Mouse (Mus musculus) hindbrain, embryonic 13.5 days (tissue): ENCODE results near the gene Gm17455. TPM values are rescaled to one million over a fixed set of nuclear protein-coding genes. Genes with fewer than 3 reads are reported as not detected.
A peak's percentile ranks its signal among the peaks of the same experiment; 100 is the strongest.

Experiments used
- ATAC-seq: fragments of 200-750 bp; cut with Nextera tagmentation; 2 replicates; pipeline ENCODE4 v1.8.0; 2017; ENCODE audit warnings: moderate TSS enrichment; ENCODE audit not compliant: low FRiP score
- H3K27ac ChIP-seq: fragments of 300-500 bp; sonication (generic); 2 replicates; pipeline ENCODE4 v1.5.1; 2015; ENCODE audit warnings: inconsistent platforms, mild to moderate bottlenecking, moderate library complexity
- H3K27me3 ChIP-seq: fragments of 300-500 bp; sonication (generic); 2 replicates; pipeline ENCODE4 v1.6.1; 2015; ENCODE audit warnings: mild to moderate bottlenecking, inconsistent platforms
- H3K36me3 ChIP-seq: fragments of 300-500 bp; sonication (generic); 2 replicates; pipeline ENCODE4 v1.6.1; 2015; ENCODE audit warnings: mild to moderate bottlenecking, inconsistent platforms
- H3K4me1 ChIP-seq: fragments of 300-500 bp; sonication (generic); replicated peaks from 2 replicates; pipeline ENCODE4 v1.6.1; 2015; ENCODE audit warnings: inconsistent platforms
- H3K4me2 ChIP-seq: fragments of 300-500 bp; sonication (generic); 2 replicates; pipeline ENCODE4 v1.6.1; 2015; ENCODE audit warnings: inconsistent platforms, mild to moderate bottlenecking, moderate library complexity
- H3K4me3 ChIP-seq: fragments of 300-500 bp; sonication (generic); 2 replicates; pipeline ENCODE4 v1.5.1; 2015; ENCODE audit warnings: mild to moderate bottlenecking, inconsistent platforms
- H3K9ac ChIP-seq: fragments of 300-500 bp; sonication (generic); 2 replicates; pipeline ENCODE4 v1.6.1; 2015; ENCODE audit warnings: mild to moderate bottlenecking, inconsistent platforms
- H3K9me3 ChIP-seq: fragments of 300-500 bp; sonication (generic); 2 replicates; pipeline ENCODE4 v1.6.1; 2016; ENCODE audit warnings: inconsistent platforms
- WGBS: fragments of 180-500 bp; shearing (Covaris S2); methylation state at CpG from one replicate; pipeline ENCODE4 v1.1.7; 2015; 5-methylcytosine and 5-hydroxymethylcytosine counted together
- polyA plus RNA-seq: library from polyadenylated mRNA; unstranded; fragments of >200 nt; fragmentation: Nextera tagmentation; extraction: Ambion mirVana; gene quantifications from 2 replicates; pipeline ENCODE4 v1.2.1, GENCODE M21; 2015

Gene Gm17455
- polyA plus RNA-seq, 1 experiment from 2014 or later: 13.2 TPM

- ATAC-seq: no peak
- Histone ChIP-seq H3K9ac (peak overlapping the region; percentile 49; the same call in 1 of the 2 replicates), H3K4me3 (no peak overlapping the region), H3K4me1 (peaks cover 28% of the 10 kb centered on the region), H3K4me2 (peak overlapping the region; percentile 26), H3K27me3 (no peaks in the 10 kb centered on the region), H3K36me3 (no peaks in the 10 kb centered on the region), H3K27ac (peak overlapping the region; percentile 71), H3K9me3 (no peaks in the 10 kb centered on the region)
- 75% methylated on average over 11 of the region's 11 CpGs for WGBS
These were observed 1.2 kb downstream of the Gm17455 start for GRCm38 (mm10) chr10:60400507-60401295.

- Histone ChIP-seq H3K4me2 (no peak overlapping the region), H3K4me1 (peaks cover 10% of the 10 kb centered on the region; the same call in 1 of the 2 replicates), H3K4me3 (no peak overlapping the region), H3K27ac (peak overlapping the region; percentile 24; the same call in 1 of the 2 replicates), H3K9me3 (no peaks in the 10 kb centered on the region), H3K36me3 (no peaks in the 10 kb centered on the region), H3K27me3 (peaks cover 16% of the 10 kb centered on the region), H3K9ac (no peak overlapping the region)
- WGBS: 55% methylated on average over 7 of the region's 7 CpGs
- ATAC-seq: no peak
These were observed 6.1 kb downstream of the Gm17455 start for GRCm38 (mm10) chr10:60405460-60406177.

GRCm38 (mm10) chr10:60407831-60408230 is 8.3 kb downstream of the Gm17455 start:
- Histone ChIP-seq H3K4me3 (no peak overlapping the region), H3K4me1 (0 out of 2 replicates have a peak, but pooled peaks cover 9% of the 10 kb centered on the region), H3K36me3 (no peaks in the 10 kb centered on the region), H3K9ac (no peak overlapping the region), H3K27me3 (peaks cover 28% of the 10 kb centered on the region), H3K4me2 (no peak overlapping the region), H3K9me3 (no peaks in the 10 kb centered on the region), H3K27ac (no peak overlapping the region)
- ATAC-seq: peak; percentile 48; the same call in 1 of the 2 replicates
- WGBS: 7% methylated on average over 5 of the region's 5 CpGs

GRCm38 (mm10) chr10:60411794-60412193 is 12.3 kb downstream of the Gm17455 start:
- WGBS: 35% methylated on average over 5 of the region's 5 CpGs
- H3K9me3 ChIP-seq: no peaks in the 10 kb centered on the region
- ATAC-seq: no peak
- H3K27me3 ChIP-seq: peaks cover 35% of the 10 kb centered on the region
- H3K4me2 ChIP-seq: no peak overlapping the region
- no peak overlapping the region for H3K9ac ChIP-seq
- H3K36me3 ChIP-seq: no peaks in the 10 kb centered on the region
- no peak overlapping the region for H3K27ac ChIP-seq
- H3K4me3 ChIP-seq: no peak overlapping the region
- H3K4me1 ChIP-seq: peaks cover 6% of the 10 kb centered on the region; the same call in 1 of the 2 replicates

- Histone ChIP-seq H3K9ac (no peak overlapping the region), H3K27me3 (peaks cover 28% of the 10 kb centered on the region), H3K4me2 (no peak overlapping the region), H3K27ac (no peak overlapping the region), H3K4me1 (peaks cover 6% of the 10 kb centered on the region; the same call in 1 of the 2 replicates), H3K9me3 (no peaks in the 10 kb centered on the region), H3K36me3 (no peaks in the 10 kb centered on the region), H3K4me3 (no peak overlapping the region)
- WGBS: 85% methylated on average over 2 of the region's 2 CpGs
- no peak for ATAC-seq
These were observed 14.2 kb downstream of the Gm17455 start for GRCm38 (mm10) chr10:60413756-60414155.

- H3K4me3 ChIP-seq: no peak overlapping the region
- ATAC-seq: no peak
- H3K9ac ChIP-seq: no peak overlapping the region
- peaks cover 6% of the 10 kb centered on the region; the same call in 1 of the 2 replicates for H3K4me1 ChIP-seq
- H3K9me3 ChIP-seq: no peaks in the 10 kb centered on the region
- H3K4me2 ChIP-seq: no peak overlapping the region
- H3K36me3 ChIP-seq: no peaks in the 10 kb centered on the region
- H3K27me3 ChIP-seq: 0 out of 2 replicates have a peak, but pooled peaks cover 9% of the 10 kb centered on the region
- WGBS: 93% methylated on average over 2 of the region's 2 CpGs
- H3K27ac ChIP-seq: no peak overlapping the region
These were observed 17.5 kb downstream of the Gm17455 start for GRCm38 (mm10) chr10:60417041-60417440.

GRCm38 (mm10) chr10:60418137-60418536 is 18.6 kb downstream of the Gm17455 start:
- WGBS: 21% methylated on average over 3 of the region's 3 CpGs
- ATAC-seq: peak; percentile 23; the same call in 1 of the 2 replicates
- H3K4me2 ChIP-seq: no peak overlapping the region

GRCm38 (mm10) chr10:60419624-60420023 is 20.1 kb downstream of the Gm17455 start:
- Histone ChIP-seq H3K4me3 (no peak overlapping the region), H3K27me3 (0 out of 2 replicates have a peak, but pooled peaks cover 2% of the 10 kb centered on the region), H3K9ac (no peak overlapping the region), H3K36me3 (no peaks in the 10 kb centered on the region), H3K9me3 (no peaks in the 10 kb centered on the region), H3K27ac (no peak overlapping the region), H3K4me2 (no peak overlapping the region), H3K4me1 (peaks cover 6% of the 10 kb centered on the region; the same call in 1 of the 2 replicates)
- ATAC-seq: no peak
- WGBS: 25% methylated on average over 4 of the region's 4 CpGs

More at GRCm38 (mm10) chr10:60418137-60418536, 18.6 kb downstream of the Gm17455 start:
- H3K9me3 ChIP-seq: no peaks in the 10 kb centered on the region
- H3K27ac ChIP-seq: no peak overlapping the region
- H3K4me1 ChIP-seq: peaks cover 6% of the 10 kb centered on the region; the same call in 1 of the 2 replicates
- H3K36me3 ChIP-seq: no peaks in the 10 kb centered on the region
- 0 out of 2 replicates have a peak, but pooled peaks cover 9% of the 10 kb centered on the region for H3K27me3 ChIP-seq
- H3K4me3 ChIP-seq: no peak overlapping the region
- no peak overlapping the region for H3K9ac ChIP-seq

GRCm38 (mm10) chr10:60422756-60423155 is 23.2 kb downstream of the Gm17455 start:
- Histone ChIP-seq H3K4me2 (no peak overlapping the region), H3K9me3 (peaks cover 11% of the 10 kb centered on the region), H3K9ac (no peak overlapping the region), H3K4me3 (no peak overlapping the region), H3K4me1 (no peaks in the 10 kb centered on the region), H3K27ac (no peak overlapping the region), H3K36me3 (no peaks in the 10 kb centered on the region), H3K27me3 (0 out of 2 replicates have a peak, but pooled peaks cover 2% of the 10 kb centered on the region)
- WGBS: 73% methylated on average over 7 of the region's 7 CpGs
- ATAC-seq: no peak

- peak overlapping the region; percentile 4; the same call in 1 of the 2 replicates for H3K4me2 ChIP-seq
- 32% methylated on average over 10 of the region's 10 CpGs for WGBS
These were observed 30.5 kb downstream of the Gm17455 start for GRCm38 (mm10) chr10:60430001-60430400.

GRCm38 (mm10) chr10:60430591-60430990 is 31.1 kb downstream of the Gm17455 start:
- no peaks in the 10 kb centered on the region for H3K36me3 ChIP-seq
- H3K27me3 ChIP-seq: peaks cover 21% of the 10 kb centered on the region
- no peak overlapping the region for H3K4me3 ChIP-seq
- H3K4me1 ChIP-seq: peaks cover 28% of the 10 kb centered on the region
- H3K9ac ChIP-seq: peak overlapping the region; percentile 24; the same call in 1 of the 2 replicates
- ATAC-seq: peak; percentile 27; the same call in 1 of the 2 replicates
- WGBS: 22% methylated on average over 6 of the region's 6 CpGs
- H3K4me2 ChIP-seq: peak overlapping the region; percentile 4; the same call in 1 of the 2 replicates
- peak overlapping the region; percentile 67 for H3K27ac ChIP-seq
- peaks cover 5% of the 10 kb centered on the region; the same call in 1 of the 2 replicates for H3K9me3 ChIP-seq

More at GRCm38 (mm10) chr10:60430001-60430400, 30.5 kb downstream of the Gm17455 start:
- Histone ChIP-seq H3K4me3 (no peak overlapping the region), H3K36me3 (no peaks in the 10 kb centered on the region), H3K4me1 (peaks cover 28% of the 10 kb centered on the region), H3K9ac (no peak overlapping the region), H3K9me3 (peaks cover 11% of the 10 kb centered on the region), H3K27ac (peak overlapping the region; percentile 67), H3K27me3 (peaks cover 18% of the 10 kb centered on the region)
- ATAC-seq: 0 out of 2 replicates have a peak, but pooled peaks have one; percentile 18

- Histone ChIP-seq H3K36me3 (no peaks in the 10 kb centered on the region), H3K9ac (no peak overlapping the region), H3K9me3 (no peaks in the 10 kb centered on the region), H3K4me2 (no peak overlapping the region), H3K27me3 (peaks cover 24% of the 10 kb centered on the region), H3K4me3 (no peak overlapping the region), H3K4me1 (peaks cover 28% of the 10 kb centered on the region), H3K27ac (no peak overlapping the region)
- 0 out of 2 replicates have a peak, but pooled peaks have one; percentile 19 for ATAC-seq
- WGBS: 29% methylated on average over 4 of the region's 4 CpGs
These were observed 33.2 kb downstream of the Gm17455 start for GRCm38 (mm10) chr10:60432679-60433078.
